Mouse (Mus musculus): ENCODE data around the gene Tmem243.
"Not testable (repeated sequence)": the region's sequence is repeated elsewhere in the genome, so short reads cannot be mapped to it uniquely, and the experiment has no call there.

Gene Tmem243

GRCm38 (mm10) chr5:9166366-9166765 lies 65.9 kb downstream of the Tmem243 start:
- in situ Hi-C loops (cut with MboI, MseI) = no loop called here

GRCm38 (mm10) chr5:9169328-9170005 lies 69.0 kb downstream of the Tmem243 start:
- in situ Hi-C loops (cut with MboI, MseI) = not testable (repeated sequence)

DNA sequence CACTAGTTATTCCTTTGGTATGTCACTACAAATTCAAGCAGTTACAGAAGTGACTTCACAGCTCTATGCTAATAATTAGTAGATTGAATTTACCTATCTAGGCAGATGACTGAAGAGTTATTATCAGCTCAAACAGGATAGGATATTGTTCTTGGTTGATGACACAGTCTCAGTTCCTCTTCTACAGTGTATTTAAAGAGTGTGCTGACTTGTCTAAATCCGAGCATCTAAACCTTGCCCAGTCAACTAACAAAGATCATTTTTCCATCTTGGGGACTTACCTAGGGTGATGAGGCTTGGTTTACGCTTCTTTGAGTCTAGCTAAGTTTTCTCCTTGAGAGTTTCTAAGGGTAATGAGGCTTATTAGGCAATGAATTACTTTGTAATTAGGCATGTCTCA lies 72.8 kb downstream of the Tmem243 start:
- in situ Hi-C loops (cut with MboI, MseI) = no loop called here

- in situ Hi-C loops (cut with MboI, MseI) = loop anchor here (25.0 kb wide), 1 partner anchor 1426 kb away; no protein-coding TSS in a partner anchor
Measured at GRCm38 (mm10) chr5:9186467-9186866, 86.0 kb downstream of the Tmem243 start.
